Mouse (Mus musculus) mesoderm, embryonic 11.5 days (tissue): ENCODE results near the gene Lrrc75a.

ENCODE experiments used
- DNase-seq: peaks from one replicate; pipeline ENCODE4 v3.0.0-alpha.2; 2012; ENCODE audit warnings: low read depth, low spot score

Gene Lrrc75a

DNA sequence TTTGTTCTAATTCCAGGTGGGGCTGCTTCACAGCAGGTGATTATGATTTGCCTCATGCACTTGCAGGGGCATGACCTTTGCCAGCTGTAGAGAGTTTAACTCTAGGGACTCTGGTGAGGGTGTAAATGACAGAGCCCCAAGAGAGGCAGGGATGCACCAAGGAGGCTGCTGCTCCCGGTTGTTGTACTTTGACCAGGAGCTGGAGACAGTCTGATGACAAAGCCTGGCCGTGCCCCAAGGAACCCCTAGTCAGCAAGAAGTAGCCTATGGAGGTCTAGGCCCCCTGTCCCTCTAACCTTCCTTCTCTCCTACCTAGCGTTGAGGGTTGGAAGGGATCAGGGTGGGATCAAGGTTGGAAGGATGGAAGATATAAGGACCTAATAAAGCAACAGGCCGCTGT lies 32.9 kb downstream of the Lrrc75a start:
- no peak for DNase-seq

DNA sequence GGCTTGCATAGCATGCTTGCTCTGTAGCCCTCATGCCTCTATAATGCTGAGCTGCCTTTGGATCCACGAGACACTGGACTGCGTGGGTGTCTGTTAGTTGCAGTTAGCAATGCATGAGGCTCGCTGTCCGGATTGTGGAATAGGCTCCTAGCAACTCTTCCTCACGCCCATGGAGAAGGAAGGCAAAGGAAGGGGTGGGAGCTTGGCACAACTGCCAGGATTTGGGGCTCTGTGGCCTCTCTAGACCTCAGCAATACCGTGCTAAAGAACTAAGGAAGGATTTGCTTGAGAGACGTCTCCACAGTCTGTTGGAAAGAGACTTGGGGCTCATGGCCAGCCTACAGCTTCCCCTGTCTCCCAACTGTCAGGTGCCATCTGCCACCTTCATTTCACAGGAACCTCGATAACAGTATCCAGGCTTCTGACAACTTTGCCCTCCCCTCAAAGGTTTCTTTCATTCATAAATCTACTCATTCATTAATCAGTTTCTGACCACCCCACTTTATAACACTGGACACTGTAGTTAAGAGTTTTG lies 33.4 kb downstream of the Lrrc75a start:
- no peak for DNase-seq

DNA sequence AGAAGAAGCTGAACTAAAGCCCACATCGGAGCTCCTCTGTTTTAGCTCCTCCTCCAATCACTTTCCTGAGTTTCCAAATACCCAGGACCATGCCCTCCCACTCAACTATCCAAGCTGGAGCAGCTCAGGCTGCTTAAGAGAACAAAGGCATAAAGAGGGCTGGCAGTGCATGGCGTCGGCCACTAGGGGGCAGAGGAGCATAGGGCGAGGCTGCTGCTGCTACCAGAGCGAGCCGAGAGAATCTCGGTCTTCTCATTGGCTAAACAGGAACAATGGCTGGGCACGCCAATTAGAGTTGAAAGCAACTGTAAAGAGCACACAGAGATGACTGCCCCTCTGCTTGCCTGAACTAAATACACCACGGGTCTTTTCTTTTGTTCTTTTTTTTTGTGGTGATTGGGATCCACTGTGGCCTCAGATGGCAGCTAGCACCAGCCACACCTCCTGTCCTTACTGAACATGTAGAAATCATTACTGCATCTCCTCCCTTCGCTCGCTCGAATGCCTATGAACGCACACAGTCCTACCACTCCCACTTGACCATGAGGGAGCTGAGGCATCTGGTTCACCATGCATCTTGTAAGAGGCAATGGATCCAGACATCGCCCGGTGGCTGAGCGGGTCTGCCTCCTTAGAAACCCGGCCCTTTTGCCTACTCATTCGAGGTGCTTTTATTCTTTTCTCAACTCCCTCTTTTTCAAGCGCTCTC lies 34.5 kb downstream of the Lrrc75a start:
- peak; percentile 98 for DNase-seq

DNA sequence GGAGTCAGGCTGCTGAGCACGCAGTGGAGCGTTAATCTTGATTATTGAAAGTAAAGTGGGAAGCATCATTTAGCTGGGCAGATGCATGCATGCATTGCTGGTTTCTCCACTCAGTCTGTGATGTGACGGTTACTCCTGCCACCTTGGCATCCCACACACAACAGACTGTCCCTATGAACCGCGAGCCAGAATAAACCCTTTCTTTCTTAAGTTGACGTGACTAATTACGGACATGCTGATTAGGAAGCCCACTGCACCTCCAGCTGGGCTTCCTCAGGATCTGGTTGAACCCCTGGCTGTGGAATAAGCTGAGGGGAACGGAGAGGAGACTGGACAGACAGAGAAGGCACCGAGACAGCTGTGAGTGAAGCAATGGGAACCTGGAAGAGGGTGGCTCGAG lies 35.7 kb downstream of the Lrrc75a start:
- DNase-seq = no peak

DNA sequence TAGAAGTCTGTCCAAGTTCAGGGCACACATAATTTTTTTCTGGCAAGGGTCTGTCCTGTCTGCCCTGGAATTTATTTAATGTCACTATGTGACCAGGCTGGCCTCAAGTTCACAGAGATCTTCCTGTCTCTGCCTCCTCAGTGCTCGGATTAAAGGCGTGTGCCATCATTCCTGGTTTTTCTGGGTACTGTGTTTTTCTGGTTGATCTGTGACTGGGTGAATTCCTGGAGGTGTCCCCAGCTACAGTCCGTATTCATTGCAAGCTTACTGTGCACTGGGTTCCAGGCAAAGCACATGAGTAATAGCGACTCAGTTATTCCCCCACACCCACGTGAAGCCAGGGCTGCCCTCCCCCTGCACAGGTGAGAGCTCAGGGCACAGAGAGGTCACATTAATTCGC lies 38.0 kb downstream of the Lrrc75a start:
- DNase-seq = no peak

- DNase-seq = no peak
These were observed 39.3 kb downstream of the Lrrc75a start for GRCm38 (mm10) chr11:62608826-62609675.

- DNase-seq = no peak
These were observed 40.4 kb downstream of the Lrrc75a start for GRCm38 (mm10) chr11:62607952-62608201.

DNA sequence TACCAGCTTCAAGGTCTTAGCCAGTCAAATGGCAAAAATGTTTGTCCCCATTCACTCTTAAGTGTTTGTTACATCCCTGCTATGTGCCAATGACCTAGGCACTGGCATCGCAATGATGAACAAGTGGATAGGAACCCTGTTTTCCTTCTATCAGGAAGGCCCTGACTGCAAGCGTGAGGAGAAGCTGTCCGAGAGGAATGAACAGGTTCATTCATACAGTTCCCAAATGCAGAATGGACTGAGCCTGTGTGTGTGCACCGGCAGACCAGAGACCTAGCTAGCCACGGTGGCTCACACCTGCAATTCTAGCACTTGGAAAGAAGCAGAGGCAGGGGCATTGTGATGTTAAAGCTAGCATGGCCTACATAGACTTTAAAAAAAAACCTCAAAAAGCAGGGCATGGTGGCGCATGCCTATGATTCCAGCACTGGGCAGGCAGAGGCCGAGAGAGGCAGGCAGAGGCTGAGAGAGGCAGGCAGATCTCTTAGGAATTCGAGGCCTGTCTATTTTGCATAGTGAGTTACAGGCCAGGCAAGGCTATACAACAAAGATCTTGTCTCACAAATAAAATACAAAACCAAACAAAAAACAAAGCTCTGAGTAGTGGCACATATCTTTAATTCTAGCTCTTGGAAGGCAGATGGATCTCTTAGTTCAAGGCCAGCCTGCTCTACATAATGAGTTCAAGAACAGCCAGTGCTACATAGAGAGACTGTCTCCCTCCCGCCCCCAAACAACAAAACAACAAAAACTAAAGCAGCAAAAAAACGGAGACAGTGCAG lies 41.0 kb downstream of the Lrrc75a start:
- DNase-seq = no peak

GRCm38 (mm10) chr11:62606299-62607169 lies 41.8 kb downstream of the Lrrc75a start:
- no peak for DNase-seq

GRCm38 (mm10) chr11:62605619-62606298 lies 42.6 kb downstream of the Lrrc75a start:
- no peak for DNase-seq

- DNase-seq = no peak
These were observed 43.3 kb downstream of the Lrrc75a start for GRCm38 (mm10) chr11:62604886-62605618.

DNA sequence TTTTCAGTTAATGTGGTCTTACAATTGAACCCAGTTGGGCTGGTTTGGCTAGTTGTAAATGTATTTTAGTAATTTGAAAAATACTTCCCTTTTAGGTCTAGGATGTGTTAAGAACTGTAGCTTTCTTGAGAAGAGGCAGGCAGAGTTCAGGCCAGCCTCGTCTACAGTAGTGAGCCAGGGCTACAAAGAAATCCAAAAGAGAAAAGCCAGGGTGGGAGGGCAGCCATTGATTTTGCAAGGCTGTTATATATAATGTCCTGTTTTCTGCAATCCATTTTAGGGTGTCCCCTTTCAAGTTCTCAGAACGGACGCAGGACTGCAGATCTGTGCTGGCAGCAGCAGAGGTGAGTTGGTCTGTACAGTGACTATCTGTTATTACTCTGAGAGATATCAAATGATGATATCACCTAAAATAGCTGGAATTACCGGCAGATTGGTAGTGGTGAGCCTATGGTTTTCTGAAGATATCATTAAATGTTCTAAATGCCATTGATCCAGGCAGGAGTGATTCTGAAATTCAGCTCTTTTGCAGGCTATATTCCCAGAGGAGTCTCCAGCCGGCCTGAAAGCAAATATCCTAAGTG lies 44.1 kb downstream of the Lrrc75a start:
- no peak for DNase-seq

DNA sequence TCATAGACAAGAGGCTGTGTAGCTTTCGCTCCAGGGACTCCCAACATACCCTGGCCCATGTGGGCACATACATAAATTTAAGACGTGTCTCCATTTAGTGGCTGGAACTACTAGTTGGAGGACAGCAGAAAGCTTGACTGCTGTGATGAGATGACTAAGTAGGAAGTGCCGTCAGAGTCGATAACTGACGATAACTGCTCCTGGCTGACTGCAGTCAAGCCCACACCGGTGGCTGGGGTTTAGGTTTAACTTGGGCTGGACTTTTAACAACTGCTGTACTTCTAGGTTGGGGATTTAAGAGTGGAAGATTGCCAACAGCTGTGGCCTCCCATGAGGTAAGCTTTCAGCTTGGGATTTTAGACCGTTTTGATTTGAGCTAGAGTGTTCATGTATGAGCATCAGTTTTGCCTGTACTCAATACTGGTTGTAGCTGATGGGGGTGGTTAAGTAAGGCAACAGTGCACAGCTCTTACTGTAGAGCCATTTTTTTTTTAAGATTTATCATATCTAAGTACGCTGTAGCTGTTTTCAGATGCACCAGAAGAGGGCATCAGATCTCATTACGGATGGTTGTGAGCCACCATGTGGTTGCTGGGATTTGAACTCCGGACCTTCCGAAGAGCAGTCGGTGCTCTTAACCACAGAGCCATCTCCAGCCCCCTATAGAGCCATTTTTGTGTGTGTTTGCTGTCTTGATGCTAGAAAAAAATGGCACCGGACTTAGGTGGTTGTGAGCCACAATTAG lies 44.8 kb downstream of the Lrrc75a start:
- DNase-seq = no peak

DNA sequence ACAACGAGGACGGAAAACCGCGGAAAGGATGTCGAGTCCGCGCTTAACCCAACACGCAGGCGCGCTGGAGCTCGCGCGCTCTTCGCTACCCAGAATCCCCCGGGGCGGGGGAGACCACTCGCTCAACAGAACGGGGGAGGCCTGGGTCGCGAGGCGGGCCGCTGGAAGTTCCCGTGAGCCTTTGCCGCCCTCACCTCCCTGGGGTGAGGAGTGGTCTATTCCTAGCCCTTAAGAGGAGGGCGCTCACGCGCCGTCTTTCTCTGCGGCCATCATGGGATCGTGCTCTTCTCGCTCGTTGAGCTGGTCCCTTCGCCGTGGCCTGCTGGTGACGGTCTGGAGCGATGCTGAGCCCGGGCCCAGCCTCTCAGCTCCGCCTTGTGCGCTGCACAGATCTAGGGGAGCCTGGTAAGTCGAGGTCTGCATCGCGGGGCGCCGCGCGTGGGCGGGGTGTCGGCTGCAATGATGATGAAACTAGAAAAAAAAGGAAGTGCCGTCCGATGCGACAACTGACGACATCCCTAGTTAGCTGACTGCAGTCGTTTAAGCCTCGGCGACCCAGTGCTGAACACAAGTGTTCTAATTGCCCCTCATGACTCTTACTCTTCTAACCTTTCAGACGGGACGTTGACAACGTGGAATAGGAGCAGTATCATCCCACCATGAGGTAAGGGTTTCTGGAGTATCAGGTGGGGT lies 45.6 kb downstream of the Lrrc75a start:
- DNase-seq = peak; percentile 99

DNA sequence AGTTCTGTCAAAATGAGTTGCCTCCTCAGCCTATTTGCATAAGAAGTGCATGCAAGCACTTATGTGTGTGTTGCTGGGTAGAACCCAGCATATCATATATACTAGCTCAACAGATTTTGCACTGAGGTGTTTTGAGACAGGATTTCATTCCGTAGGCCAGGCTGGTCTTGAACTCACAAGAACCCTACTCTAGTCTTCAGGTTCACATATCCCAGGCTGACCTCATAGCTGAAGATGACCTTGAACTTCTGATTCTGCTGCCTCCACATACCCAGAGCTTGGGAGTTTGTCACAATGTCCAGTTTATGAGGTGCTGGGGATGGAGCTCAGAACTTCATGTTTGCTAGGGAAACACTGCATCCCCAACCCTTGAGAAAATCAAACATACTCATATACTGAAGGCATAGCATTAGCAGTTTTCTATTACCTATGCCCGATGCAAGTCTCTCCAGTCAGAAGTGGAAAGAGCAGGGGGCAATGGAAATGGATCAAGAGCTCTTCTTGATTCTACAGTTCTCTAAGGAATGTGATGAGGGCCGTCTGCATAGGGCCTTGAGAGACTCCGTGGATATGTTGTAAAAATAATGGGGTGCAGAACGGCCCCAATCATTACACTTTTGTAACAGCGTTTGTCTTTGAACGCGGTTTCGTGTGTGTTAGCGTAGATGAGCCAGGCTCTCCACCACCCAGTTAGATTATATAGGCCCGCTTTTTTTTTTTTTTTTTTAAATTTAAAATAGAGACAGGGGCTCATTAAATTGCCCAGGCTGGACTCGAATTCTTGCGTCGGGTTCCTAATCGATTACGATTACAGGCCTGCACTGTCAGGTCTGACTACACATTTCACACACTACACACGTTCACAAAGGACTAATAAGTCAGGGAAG lies 46.3 kb downstream of the Lrrc75a start:
- DNase-seq = no peak

DNA sequence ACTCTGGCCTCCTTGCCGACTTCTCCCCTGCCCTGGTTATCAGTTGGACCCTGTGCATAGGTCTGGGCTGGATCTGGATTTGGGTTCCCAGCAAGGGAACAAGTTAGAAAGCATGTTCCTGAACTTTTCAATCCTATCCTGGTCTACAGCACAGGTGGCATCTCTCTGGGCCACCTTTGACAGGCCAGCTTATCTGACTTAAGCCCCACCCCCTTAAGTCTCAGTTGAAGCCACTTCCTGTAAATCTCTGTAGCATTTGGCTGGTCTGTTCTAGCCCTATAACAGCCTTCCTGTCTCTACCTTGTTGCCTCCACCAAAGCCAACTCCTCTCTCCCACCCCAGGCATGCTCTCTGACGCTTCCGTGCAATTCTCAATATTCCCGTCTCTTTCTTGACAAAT lies 49.8 kb downstream of the Lrrc75a start:
- no peak for DNase-seq

DNA sequence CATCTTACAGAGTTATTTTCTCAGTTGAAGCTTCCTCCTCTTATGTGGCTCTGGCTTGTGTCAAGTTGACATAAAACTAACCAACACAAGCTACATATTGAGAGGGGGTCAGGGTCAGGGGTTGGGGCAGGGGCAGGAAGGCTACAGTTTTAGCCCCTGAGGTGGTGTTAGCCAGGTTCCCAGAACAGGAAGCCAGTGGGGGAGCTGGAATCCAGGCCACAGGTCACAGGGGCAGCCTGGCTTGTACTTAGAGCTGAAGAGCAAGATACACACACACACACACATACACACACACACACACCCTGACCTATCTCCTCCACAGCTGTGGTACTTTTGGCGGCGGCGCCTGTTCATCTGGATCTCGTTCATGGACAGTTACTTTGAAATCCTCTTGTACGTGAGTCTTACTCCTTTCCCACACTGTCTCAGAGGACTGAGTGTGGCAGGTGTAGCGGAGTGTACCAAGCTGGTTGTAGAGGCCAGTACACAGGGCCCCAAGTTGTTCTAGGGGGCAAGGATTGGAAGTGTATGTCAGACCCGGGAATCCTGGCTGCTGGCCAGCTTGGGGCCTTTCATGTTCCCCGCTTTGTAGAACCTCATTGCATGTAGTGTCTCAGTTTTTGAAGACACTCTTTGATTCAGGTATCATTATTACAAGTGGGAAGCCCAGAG lies 56.3 kb downstream of the Lrrc75a start:
- DNase-seq = no peak
